Mouse (Mus musculus): Measurements from ENCODE around the gene Gm47791.

DNA sequence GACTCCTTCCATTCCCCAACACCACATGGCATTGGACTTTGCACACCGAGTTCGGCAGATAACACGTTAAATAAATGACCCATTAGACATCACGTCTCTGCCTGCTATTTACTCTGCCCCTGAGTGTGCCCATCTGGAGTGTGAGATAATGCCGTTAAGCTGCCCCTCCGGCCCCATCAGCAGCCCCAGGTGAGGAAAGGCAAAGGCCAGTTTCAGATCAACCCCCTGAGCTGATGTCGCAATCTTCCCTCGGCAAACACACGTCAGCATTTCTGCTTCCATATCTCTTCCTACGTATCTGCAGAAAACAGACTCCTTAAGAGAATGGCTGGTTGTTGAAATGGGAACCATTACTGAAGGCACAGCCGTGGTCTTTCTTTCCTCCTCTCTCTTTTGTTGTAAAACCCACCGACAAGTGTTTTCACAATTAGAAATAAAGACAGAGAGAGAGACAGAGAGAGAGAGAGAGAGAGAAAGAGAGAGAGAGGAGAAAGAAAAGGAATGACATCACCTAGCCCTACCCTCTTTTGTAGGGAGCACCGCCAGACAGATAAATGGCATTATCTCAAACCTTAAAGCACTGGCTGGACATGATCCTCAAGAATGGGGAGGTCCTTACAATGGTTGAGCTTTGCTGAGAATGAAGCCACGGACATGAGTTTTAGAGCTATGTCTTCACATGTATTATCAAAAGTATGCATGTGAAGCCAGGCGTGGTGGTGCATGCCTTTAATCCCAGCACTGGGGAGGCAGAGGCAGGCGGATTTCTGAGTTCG is 45.1 kb upstream of the Gm47791 start:
- TF ChIP-seq POLR2A (IDR thresholded peaks at IDR 0.05; ENCODE audit: low read depth, low read length) (no peak), CTCF (IDR thresholded peaks at IDR 0.05; ENCODE audit: borderline replicate concordance, insufficient read depth, low read length) (no peak)
